In genomic region chr15:84944319-84944718, GRCm38 (mm10) we compare ENCODE assay signal across 26 mouse cellular contexts. TPM values are rescaled to one million over a fixed set of nuclear protein-coding genes. Genes with fewer than 3 reads are reported as not detected.
A peak's percentile ranks its signal among the peaks of the same experiment; 100 is the strongest.
DNase-seq lines count a peak whose midpoint lies in the region; ATAC-seq and TF ChIP-seq lines count a peak whose summit lies in the region.
"Had no signal": no experiment of that assay in that cellular context is flagged by ENCODE, and none has a peak within 500 bp of the region (broad histone marks: within the 10 kb centered on the region; RNA-seq: fewer than 3 reads in every experiment).

No protein-coding gene starts in this region.

- no peak overlapping the region for H3K4me2 ChIP-seq in heart, embryonic 12.5 days
- no peak overlapping the region for H3K4me2 ChIP-seq in limb, embryonic 12.5 days
- H3K4me2 ChIP-seq: embryonic facial prominence, embryonic 15.5 days; forebrain, embryonic 15.5 days; liver, embryonic 11.5 days; lung, embryonic 15.5 days had no signal

- no peak overlapping the region for H3K9ac ChIP-seq in heart, embryonic 12.5 days
- no peak overlapping the region for H3K9ac ChIP-seq in limb, embryonic 12.5 days (replicated peaks)
- H3K9ac ChIP-seq: embryonic facial prominence, embryonic 15.5 days; forebrain, embryonic 15.5 days; lung, embryonic 15.5 days had no signal

- H3K4me3 ChIP-seq in heart, embryonic 12.5 days: no peak overlapping the region
- H3K4me3 ChIP-seq in left cerebral cortex, adult 2 months: no peak overlapping the region
- no peak overlapping the region for H3K4me3 ChIP-seq in limb, embryonic 12.5 days (replicated peaks)
- H3K4me3 ChIP-seq: embryonic facial prominence, embryonic 10.5 days; embryonic facial prominence, embryonic 15.5 days; forebrain, embryonic 15.5 days; hindbrain, embryonic 10.5 days; lung, embryonic 15.5 days; midbrain, embryonic 10.5 days had no signal

- intact Hi-C loops in heart, postnatal 10 days (cut with DNase I): no loop called here
- intact Hi-C loops in left cerebral cortex, adult 2 months (cut with DNase I): no loop called here
- intact Hi-C loops in left cerebral cortex, postnatal 25 days (cut with DNase I): no loop called here

- 70% methylated on average over 5 of the region's 5 CpGs for WGBS in heart, embryonic 12.5 days
- WGBS in limb, embryonic 12.5 days: 79% methylated on average over 5 of the region's 5 CpGs

- TF ChIP-seq CTCF in left cerebral cortex, adult 2 months (IDR thresholded peaks at IDR 0.05): no peak

- no peak for ATAC-seq in heart, embryonic 12.5 days (ENCODE audit: insufficient number of reproducible peaks, low FRiP score)
- ATAC-seq in limb, embryonic 12.5 days (ENCODE audit: insufficient number of reproducible peaks, insufficient read depth, low FRiP score, low TSS enrichment, low read depth): no peak
- ATAC-seq: activated CD4-positive, CD25-positive, alpha-beta regulatory T cell, adult 4 months; intestine, postnatal 0 days had no signal

- H3K27me3 ChIP-seq in heart, embryonic 12.5 days (replicated peaks): no peaks in the 10 kb centered on the region
- no peaks in the 10 kb centered on the region for H3K27me3 ChIP-seq in limb, embryonic 12.5 days
- H3K27me3 ChIP-seq: embryonic facial prominence, embryonic 15.5 days; forebrain, embryonic 15.5 days; lung, embryonic 15.5 days had no signal

- peak overlapping the region; percentile 6; the same call in 1 of the 2 replicates for H3K27ac ChIP-seq in heart, embryonic 12.5 days (ENCODE audit: poor library complexity, severe bottlenecking)
- H3K27ac ChIP-seq in left cerebral cortex, adult 2 months: peak overlapping the region; percentile 59; the same call in 1 of the 2 replicates
- peak overlapping the region; percentile 42; the same call in 1 of the 2 replicates for H3K27ac ChIP-seq in limb, embryonic 12.5 days
- H3K27ac ChIP-seq: embryonic facial prominence, embryonic 10.5 days; embryonic facial prominence, embryonic 15.5 days; forebrain, embryonic 15.5 days; hindbrain, embryonic 10.5 days; lung, embryonic 15.5 days; midbrain, embryonic 10.5 days had no signal

- H3K36me3 ChIP-seq in heart, embryonic 12.5 days: peaks cover 45% of the 10 kb centered on the region
- H3K36me3 ChIP-seq in limb, embryonic 12.5 days: peaks cover 60% of the 10 kb centered on the region

- no peak for DNase-seq in heart, postnatal 10 days
- DNase-seq in left cerebral cortex, adult 2 months (ENCODE audit: extremely low spot score in 1 of 2, low spot score in 2 of 2): no peak
- DNase-seq in left cerebral cortex, postnatal 25 days (ENCODE audit: low spot score in 2 of 2): no peak
- no peak for DNase-seq in kidney, postnatal 36 days
- DNase-seq: adrenal gland, adult 2 months; adrenal gland, postnatal 36 days; B cell, adult 2 months; cerebellum, adult 18-20 months; cerebellum, postnatal 14 days; heart, postnatal 14 days; kidney, adult 9 months; kidney, postnatal 10 days; left cerebral cortex, postnatal 4 days; thymus, adult 2 months; thymus, postnatal 36 days had no signal

- H3K4me1 ChIP-seq in heart, embryonic 12.5 days (replicated peaks): peaks cover 19% of the 10 kb centered on the region
- no peaks in the 10 kb centered on the region for H3K4me1 ChIP-seq in limb, embryonic 12.5 days (replicated peaks)
- H3K4me1 ChIP-seq: embryonic facial prominence, embryonic 10.5 days; embryonic facial prominence, embryonic 15.5 days; forebrain, embryonic 15.5 days; hindbrain, embryonic 10.5 days; lung, embryonic 15.5 days; midbrain, embryonic 10.5 days had no signal

- H3K9me3 ChIP-seq in heart, embryonic 12.5 days (replicated peaks): no peaks in the 10 kb centered on the region
- H3K9me3 ChIP-seq in limb, embryonic 12.5 days: no peaks in the 10 kb centered on the region
- H3K9me3 ChIP-seq: embryonic facial prominence, embryonic 10.5 days; embryonic facial prominence, embryonic 15.5 days; forebrain, embryonic 15.5 days; hindbrain, embryonic 10.5 days; lung, embryonic 15.5 days; midbrain, embryonic 10.5 days had no signal

RNA-seq across cellular contexts. Expression of gene Nup50, which starts 21.1 kb away (rescaled TPM):
- polyA plus RNA-seq in heart, embryonic 12.5 days (2016; fragmentation: Nextera tagmentation; extraction: Ambion mirVana): 31.2 and 32.3 TPM in 2 replicates
- 10 to 100 TPM; 21.2 to 21.9 TPM for total RNA-seq in heart, postnatal 10 days (2021)
- total RNA-seq in left cerebral cortex, adult 2 months (2021): 10 to 100 TPM; 32.0 to 33.2 TPM
- 10 to 100 TPM; 32.5 to 34.5 TPM for total RNA-seq in left cerebral cortex, postnatal 25 days (2021)
- 55.3 and 57.6 TPM in 2 replicates for polyA plus RNA-seq in limb, embryonic 12.5 days (2016; fragmentation: Nextera tagmentation; extraction: Ambion mirVana)

RNA-seq across cellular contexts. Expression of gene Gm29666, which starts 24.5 kb away (rescaled TPM):
- 0.35 and 0.43 TPM in 2 replicates for polyA plus RNA-seq in heart, embryonic 12.5 days (2016; fragmentation: Nextera tagmentation; extraction: Ambion mirVana)
- total RNA-seq in heart, postnatal 10 days (2021): under 1 TPM; 0.22 TPM
- 1 to 10 TPM; 1.1 to 1.3 TPM for total RNA-seq in left cerebral cortex, adult 2 months (2021)
- 1 to 10 TPM; 1.1 to 1.2 TPM for total RNA-seq in left cerebral cortex, postnatal 25 days (2021)
- polyA plus RNA-seq in limb, embryonic 12.5 days (2016; fragmentation: Nextera tagmentation; extraction: Ambion mirVana): 0.90 and 1.0 TPM in 2 replicates

RNA-seq across cellular contexts. Expression of gene 5031439G07Rik, which starts 44.0 kb away (rescaled TPM):
- polyA plus RNA-seq in heart, embryonic 12.5 days (2016; fragmentation: Nextera tagmentation; extraction: Ambion mirVana): 4.3 and 5.3 TPM in 2 replicates
- total RNA-seq in heart, postnatal 10 days (2021): 10 to 100 TPM; 22.1 to 25.2 TPM
- total RNA-seq in left cerebral cortex, adult 2 months (2021): 10 to 100 TPM; 72.8 to 94.8 TPM
- 10 to 100 TPM; 77.7 to 82.7 TPM for total RNA-seq in left cerebral cortex, postnatal 25 days (2021)
- polyA plus RNA-seq in limb, embryonic 12.5 days (2016; fragmentation: Nextera tagmentation; extraction: Ambion mirVana): 7.7 and 10.1 TPM in 2 replicates

Comparison
In these comparisons a context has a peak if more than half of its experiments do, and no peak if none do; other contexts are left out.
1. H3K27ac ChIP-seq: peak in every context shown above with its lines; median percentile 59 in left cerebral cortex, adult 2 months; 42 in limb, embryonic 12.5 days; 6 in heart, embryonic 12.5 days.